21 mouse cellular contexts compared by ENCODE assay signal in the genomic region with DNA sequence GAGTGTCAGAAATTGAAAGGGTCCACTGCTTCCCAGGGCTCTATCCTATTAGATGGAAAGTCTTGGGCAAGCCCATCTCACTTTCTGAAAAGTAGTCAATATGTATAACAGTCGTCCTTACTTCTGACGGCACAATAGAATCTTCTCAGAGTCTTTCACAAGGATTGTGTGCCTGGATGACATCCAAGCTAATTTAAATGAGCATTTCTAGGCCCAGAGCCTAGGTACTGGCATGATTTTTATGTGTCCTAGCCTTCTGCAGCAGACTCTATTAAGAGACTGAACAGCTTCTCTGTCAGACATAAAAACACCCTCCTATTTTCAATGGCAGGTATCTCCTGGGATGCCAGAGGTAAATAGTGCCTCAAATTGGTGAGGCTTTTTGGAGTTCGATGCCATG.
DNase-seq lines count a peak whose midpoint lies in the region; ATAC-seq lines count a peak whose summit lies in the region.
"Had no signal": no experiment of that assay in that cellular context is flagged by ENCODE, and none has a peak within 500 bp of the region (broad histone marks: within the 10 kb centered on the region; RNA-seq: fewer than 3 reads in every experiment).

No protein-coding gene starts in this region.

- no peaks in the 10 kb centered on the region for H3K9me3 ChIP-seq in forebrain, embryonic 14.5 days (replicated peaks; ENCODE audit: control insufficient read depth, low read length)
- no peaks in the 10 kb centered on the region for H3K9me3 ChIP-seq in forebrain, embryonic 10.5 days
- no peaks in the 10 kb centered on the region for H3K9me3 ChIP-seq in midbrain, embryonic 14.5 days (ENCODE audit: control insufficient read depth, low read length)
- no peaks in the 10 kb centered on the region for H3K9me3 ChIP-seq in midbrain, embryonic 16.5 days (replicated peaks; ENCODE audit: control insufficient read depth, low read length, poor library complexity, severe bottlenecking)
- H3K9me3 ChIP-seq: forebrain, embryonic 12.5 days; heart, embryonic 12.5 days; heart, embryonic 15.5 days had no signal

- no peaks in the 10 kb centered on the region for H3K36me3 ChIP-seq in forebrain, embryonic 14.5 days (ENCODE audit: control insufficient read depth, insufficient read depth, low read length)
- no peaks in the 10 kb centered on the region for H3K36me3 ChIP-seq in forebrain, embryonic 10.5 days (replicated peaks)
- no peaks in the 10 kb centered on the region for H3K36me3 ChIP-seq in midbrain, embryonic 14.5 days (ENCODE audit: control insufficient read depth, insufficient read depth, low read length)
- H3K36me3 ChIP-seq in midbrain, embryonic 16.5 days (ENCODE audit: control insufficient read depth, insufficient read depth, low read length) = no peaks in the 10 kb centered on the region
- H3K36me3 ChIP-seq: forebrain, embryonic 12.5 days; heart, embryonic 12.5 days; heart, embryonic 15.5 days had no signal

- 55% methylated on average over 3 of the region's 3 CpGs for WGBS in forebrain, embryonic 14.5 days
- WGBS in forebrain, embryonic 10.5 days = 86% methylated on average over 3 of the region's 3 CpGs
- WGBS in midbrain, embryonic 14.5 days = 67% methylated on average over 3 of the region's 3 CpGs
- 47% methylated on average over 3 of the region's 3 CpGs for WGBS in midbrain, embryonic 16.5 days

- no peak overlapping the region for H3K4me3 ChIP-seq in forebrain, embryonic 14.5 days (ENCODE audit: low read depth, low read length)
- H3K4me3 ChIP-seq in forebrain, embryonic 10.5 days = no peak overlapping the region
- H3K4me3 ChIP-seq in midbrain, embryonic 14.5 days (replicated peaks; ENCODE audit: low read depth, low read length) = no peak overlapping the region
- H3K4me3 ChIP-seq in midbrain, embryonic 16.5 days (ENCODE audit: low read depth, low read length) = no peak overlapping the region
- H3K4me3 ChIP-seq: forebrain, embryonic 12.5 days; heart, embryonic 12.5 days; heart, embryonic 15.5 days had no signal

- H3K27ac ChIP-seq in forebrain, embryonic 14.5 days (ENCODE audit: low read depth, low read length) = no peak overlapping the region
- H3K27ac ChIP-seq in forebrain, embryonic 10.5 days = no peak overlapping the region
- H3K27ac ChIP-seq in midbrain, embryonic 14.5 days (replicated peaks; ENCODE audit: low read depth, low read length) = no peak overlapping the region
- no peak overlapping the region for H3K27ac ChIP-seq in midbrain, embryonic 16.5 days (ENCODE audit: low read length)
- H3K27ac ChIP-seq: forebrain, embryonic 12.5 days; heart, embryonic 15.5 days; hindbrain, embryonic 14.5 days had no signal

- peak; percentile 40 for DNase-seq in forebrain, embryonic 14.5 days (ENCODE audit: low spot score)
- DNase-seq in forebrain, embryonic 10.5 days (ENCODE audit: extremely low spot score, low spot score) = no peak
- no peak for DNase-seq in frontal cortex, adult 2 months (ENCODE audit: extremely low spot score in 1 of 2, low spot score in 1 of 2)
- DNase-seq in midbrain, embryonic 14.5 days = peak; percentile 21
- DNase-seq: adrenal gland, adult 8-10 months; adrenal gland, postnatal 25 days; cerebellum, adult 18-20 months; cerebellum, adult 9-10 months; cerebellum, postnatal 14 days; gastrocnemius, postnatal 25 days; heart, adult 18-20 months; heart, postnatal 10 days; heart, postnatal 36 days had no signal

- ATAC-seq in forebrain, embryonic 14.5 days = no peak
- peak; percentile 72 for ATAC-seq in frontal cortex, adult (ENCODE audit: low TSS enrichment)
- ATAC-seq in midbrain, embryonic 14.5 days (ENCODE audit: low FRiP score, low TSS enrichment) = no peak
- ATAC-seq in midbrain, embryonic 16.5 days = no peak
- ATAC-seq: activated CD4-positive, CD25-positive, alpha-beta regulatory T cell, adult 4 months; intestine, postnatal 0 days had no signal

- no peak overlapping the region for H3K4me2 ChIP-seq in forebrain, embryonic 14.5 days (ENCODE audit: low read length)
- H3K4me2 ChIP-seq in midbrain, embryonic 14.5 days (ENCODE audit: low read length) = no peak overlapping the region
- H3K4me2 ChIP-seq in midbrain, embryonic 16.5 days (ENCODE audit: low read length) = no peak overlapping the region
- H3K4me2 ChIP-seq: forebrain, embryonic 12.5 days; heart, embryonic 12.5 days; heart, embryonic 15.5 days; hindbrain, embryonic 14.5 days had no signal

- no peaks in the 10 kb centered on the region for H3K27me3 ChIP-seq in forebrain, embryonic 14.5 days (replicated peaks; ENCODE audit: control insufficient read depth, insufficient read depth, low read length)
- no peaks in the 10 kb centered on the region for H3K27me3 ChIP-seq in forebrain, embryonic 10.5 days (ENCODE audit: poor library complexity, severe bottlenecking)
- no peaks in the 10 kb centered on the region for H3K27me3 ChIP-seq in midbrain, embryonic 14.5 days (ENCODE audit: control insufficient read depth, insufficient read depth, low read length)
- H3K27me3 ChIP-seq in midbrain, embryonic 16.5 days (ENCODE audit: control insufficient read depth, insufficient read depth, low read depth, low read length) = no peaks in the 10 kb centered on the region
- H3K27me3 ChIP-seq: forebrain, embryonic 12.5 days; heart, embryonic 12.5 days; heart, embryonic 15.5 days had no signal

- 0 out of 2 replicates have a peak, but pooled peaks cover 4% of the 10 kb centered on the region for H3K4me1 ChIP-seq in forebrain, embryonic 14.5 days (ENCODE audit: control insufficient read depth, insufficient read depth, low read length)
- no peaks in the 10 kb centered on the region for H3K4me1 ChIP-seq in forebrain, embryonic 10.5 days
- no peaks in the 10 kb centered on the region for H3K4me1 ChIP-seq in midbrain, embryonic 14.5 days (ENCODE audit: control insufficient read depth, insufficient read depth, low read length)
- no peaks in the 10 kb centered on the region; the same call in 1 of the 2 replicates for H3K4me1 ChIP-seq in midbrain, embryonic 16.5 days (ENCODE audit: control insufficient read depth, insufficient read depth, low read length)
- H3K4me1 ChIP-seq: forebrain, embryonic 12.5 days; heart, embryonic 12.5 days; heart, embryonic 15.5 days had no signal

- no peak overlapping the region for H3K9ac ChIP-seq in forebrain, embryonic 14.5 days (ENCODE audit: low read length)
- no peak overlapping the region for H3K9ac ChIP-seq in midbrain, embryonic 14.5 days (replicated peaks; ENCODE audit: low read length)
- no peak overlapping the region for H3K9ac ChIP-seq in midbrain, embryonic 16.5 days (ENCODE audit: low read depth, low read length)
- H3K9ac ChIP-seq: forebrain, embryonic 12.5 days; heart, embryonic 12.5 days; heart, embryonic 15.5 days; hindbrain, embryonic 14.5 days had no signal

Comparison
In these comparisons a context has a peak if more than half of its experiments do, and no peak if none do; other contexts are left out.
1. DNase-seq: peak in forebrain, embryonic 14.5 days (single experiment) and midbrain, embryonic 14.5 days (single experiment); none in forebrain, embryonic 10.5 days (single experiment) and frontal cortex, adult 2 months (0 of 2).